ENCODE assay signal across 27 mouse cellular contexts in the genomic region with DNA sequence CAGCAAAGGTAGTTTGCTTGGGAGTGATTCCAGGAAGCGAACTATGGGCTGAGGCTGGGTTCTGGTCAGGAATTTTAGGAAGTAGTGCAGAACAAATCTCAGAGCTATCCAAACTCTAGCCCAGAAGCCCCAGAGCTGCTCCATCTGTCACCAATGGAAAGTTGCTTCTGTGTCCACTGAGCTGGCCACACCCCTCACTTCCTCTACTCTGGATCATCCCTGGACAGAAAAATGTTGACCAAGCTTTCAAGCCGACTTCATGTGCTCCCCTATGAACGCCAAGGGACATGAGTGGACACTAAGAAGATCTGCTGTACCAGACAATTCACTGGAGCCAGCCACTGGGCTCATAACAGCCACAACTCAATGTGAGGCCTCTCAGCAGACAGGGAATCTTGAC. TPM values are rescaled to one million over a fixed set of nuclear protein-coding genes. Genes with fewer than 3 reads are reported as not detected.
DNase-seq lines count a peak whose midpoint lies in the region; ATAC-seq and TF ChIP-seq lines count a peak whose summit lies in the region.
"Had no signal": no experiment of that assay in that cellular context is flagged by ENCODE, and none has a peak within 500 bp of the region (broad histone marks: within the 10 kb centered on the region; RNA-seq: fewer than 3 reads in every experiment).

No protein-coding gene starts in this region.

- H3K4me3 ChIP-seq in heart, adult 2 months: no peak overlapping the region
- no peak overlapping the region for H3K4me3 ChIP-seq in kidney, embryonic 16.5 days (ENCODE audit: low read length)
- H3K4me3 ChIP-seq: embryonic facial prominence, embryonic 12.5 days; lung, embryonic 15.5 days; myocyte; neural tube, embryonic 13.5 days; stomach, embryonic 15.5 days had no signal

- H3K79me2 ChIP-seq in heart, adult 2 months (replicated peaks; ENCODE audit: control insufficient read depth, insufficient read depth, low read length): no peaks in the 10 kb centered on the region

- no peaks in the 10 kb centered on the region for H3K27me3 ChIP-seq in heart, adult 2 months (ENCODE audit: control insufficient read depth, insufficient read depth, low read length)
- H3K27me3 ChIP-seq in kidney, embryonic 16.5 days (ENCODE audit: insufficient read depth, low read length): no peaks in the 10 kb centered on the region
- H3K27me3 ChIP-seq: embryonic facial prominence, embryonic 12.5 days; lung, embryonic 15.5 days; neural tube, embryonic 13.5 days; stomach, embryonic 15.5 days had no signal

- H3K36me3 ChIP-seq in heart, adult 2 months (ENCODE audit: control insufficient read depth, insufficient read depth, low read length): peaks cover 31% of the 10 kb centered on the region
- H3K36me3 ChIP-seq in kidney, embryonic 16.5 days (ENCODE audit: insufficient read depth, low read length): no peaks in the 10 kb centered on the region
- H3K36me3 ChIP-seq: neural tube, embryonic 13.5 days; stomach, embryonic 15.5 days had no signal

- no peak for TF ChIP-seq POLR2A in heart, adult 2 months (IDR thresholded peaks at IDR 0.05; ENCODE audit: insufficient read depth, low read depth, low read length)

- no peak overlapping the region for H3K9ac ChIP-seq in heart, adult 2 months (ENCODE audit: low read depth, low read length)
- H3K9ac ChIP-seq in kidney, embryonic 16.5 days (replicated peaks; ENCODE audit: low read length): no peak overlapping the region
- H3K9ac ChIP-seq: embryonic facial prominence, embryonic 12.5 days; hindbrain, embryonic 14.5 days; liver, embryonic 14.5 days; lung, embryonic 15.5 days; neural tube, embryonic 13.5 days; stomach, embryonic 15.5 days had no signal

- DNase-seq in heart, adult 2 months: peak; percentile 26 to 33
- DNase-seq in heart, postnatal 36 days: no peak
- DNase-seq in kidney, postnatal 10 days: peak; percentile 24
- peak; percentile 22 for DNase-seq in adipocyte (ENCODE audit: low spot score)
- peak; percentile 25 for DNase-seq in skeletal muscle tissue, adult 2 months (ENCODE audit: low read depth, low spot score)
- DNase-seq: adrenal gland, adult 2 months; adrenal gland, postnatal 36 days; B cell, adult 2 months; cerebellum, adult 18-20 months; embryo, embryonic 11 days; gastrocnemius, postnatal 25 days; kidney, adult 9 months; kidney, postnatal 25 days; liver had no signal

- no peak for ATAC-seq in kidney, embryonic 16.5 days (ENCODE audit: low FRiP score, low TSS enrichment)
- ATAC-seq: forebrain, embryonic 14.5 days; intestine, postnatal 0 days had no signal

- intact Hi-C loops in heart, adult 2 months (cut with DNase I): no loop called here
- intact Hi-C loops in heart, postnatal 36 days (cut with DNase I): no loop called here

- H3K9me3 ChIP-seq in kidney, embryonic 16.5 days (ENCODE audit: low read length): no peaks in the 10 kb centered on the region
- H3K9me3 ChIP-seq: embryonic facial prominence, embryonic 12.5 days; lung, embryonic 15.5 days; neural tube, embryonic 13.5 days; stomach, embryonic 15.5 days had no signal

- WGBS in heart, adult 2 months: 32% methylated on average over 3 of the region's 3 CpGs
- 80% methylated on average over 3 of the region's 3 CpGs for WGBS in kidney, embryonic 16.5 days

- peaks cover 25% of the 10 kb centered on the region for H3K4me1 ChIP-seq in heart, adult 2 months (ENCODE audit: control insufficient read depth, insufficient read depth, low read length)
- peaks cover 12% of the 10 kb centered on the region for H3K4me1 ChIP-seq in kidney, embryonic 16.5 days (ENCODE audit: insufficient read depth, low read length)
- H3K4me1 ChIP-seq: neural tube, embryonic 13.5 days; stomach, embryonic 15.5 days had no signal

- no peak overlapping the region for H3K4me2 ChIP-seq in kidney, embryonic 16.5 days (replicated peaks; ENCODE audit: low read depth, low read length)
- H3K4me2 ChIP-seq: embryonic facial prominence, embryonic 12.5 days; hindbrain, embryonic 14.5 days; lung, embryonic 15.5 days; midbrain, embryonic 11.5 days; neural tube, embryonic 13.5 days; stomach, embryonic 15.5 days had no signal

- TF ChIP-seq CTCF in heart, adult 2 months (IDR thresholded peaks at IDR 0.05): no peak

- TF ChIP-seq EP300 in heart, adult 2 months (IDR thresholded peaks at IDR 0.05; ENCODE audit: insufficient read depth, low read depth, low read length): no peak

- peak overlapping the region; percentile 28 for H3K27ac ChIP-seq in heart, adult 2 months
- H3K27ac ChIP-seq in kidney, embryonic 16.5 days (ENCODE audit: low read length): no peak overlapping the region
- H3K27ac ChIP-seq: embryonic facial prominence, embryonic 12.5 days; hindbrain, embryonic 14.5 days; liver, embryonic 14.5 days; neural tube, embryonic 13.5 days; stomach, embryonic 15.5 days had no signal

RNA-seq across cellular contexts. Expression of a gene that starts 28.7 kb away (rescaled TPM):
- under 1 TPM; 0.21 to 0.23 TPM for total RNA-seq in heart, adult 2 months (2021)
- 0.29 and 0.35 TPM in 2 replicates for polyA plus RNA-seq in heart, adult 2 months (2012; rRNA removed)
- under 1 TPM; 0.11 to 0.14 TPM for total RNA-seq in heart, postnatal 36 days (2021)
- 0.18 and 0.22 TPM in 2 replicates for polyA plus RNA-seq in kidney, embryonic 16.5 days (2015; fragmentation: Nextera tagmentation; extraction: Ambion mirVana)
- total RNA-seq: adrenal gland, adult 2 months; adrenal gland, postnatal 36 days; hematopoietic stem cell, adult 5-6 weeks; megakaryocyte, adult 5-6 weeks had no signal
- polyA plus RNA-seq: adrenal gland, adult 2 months; hindbrain, embryonic 14.5 days; liver, embryonic 14.5 days; neural tube, embryonic 13.5 days had no signal

RNA-seq across cellular contexts. Expression of a gene that starts 31.6 kb away (rescaled TPM):
- 10 to 100 TPM; 28.8 to 43.9 TPM for total RNA-seq in heart, adult 2 months (2021)
- polyA plus RNA-seq in heart, adult 2 months (2012; rRNA removed): 15.0 and 27.6 TPM in 2 replicates
- total RNA-seq in heart, postnatal 36 days (2021): 10 to 100 TPM; 58.3 to 66.6 TPM
- polyA plus RNA-seq in kidney, embryonic 16.5 days (2015; fragmentation: Nextera tagmentation; extraction: Ambion mirVana): 15.2 and 15.5 TPM in 2 replicates

Comparison
In these comparisons a context has a peak if more than half of its experiments do, and no peak if none do; other contexts are left out.
1. DNase-seq: peak in heart, adult 2 months (2 of 2), kidney, postnatal 10 days (single experiment), adipocyte (single experiment) and skeletal muscle tissue, adult 2 months (single experiment); none in heart, postnatal 36 days (0 of 2).